Mouse (Mus musculus) gastrocnemius, adult 18-20 months (tissue): Measurements from ENCODE around the gene Dbx1. TPM values are rescaled to one million over a fixed set of nuclear protein-coding genes. Genes with fewer than 3 reads are reported as not detected.

Experiments used
- DNase-seq: peaks from one replicate; pipeline ENCODE4 v3.0.0; 2021; ENCODE audit warnings: low spot score
- total RNA-seq, 2 experiments: library from RNA; stranded (reverse); gene quantifications; 2 replicates each; pipeline ENCODE4 v1.2.3; 2021

The Dbx1 gene
- total RNA-seq, 2 experiments from 2014 or later, result not detected

DNA sequence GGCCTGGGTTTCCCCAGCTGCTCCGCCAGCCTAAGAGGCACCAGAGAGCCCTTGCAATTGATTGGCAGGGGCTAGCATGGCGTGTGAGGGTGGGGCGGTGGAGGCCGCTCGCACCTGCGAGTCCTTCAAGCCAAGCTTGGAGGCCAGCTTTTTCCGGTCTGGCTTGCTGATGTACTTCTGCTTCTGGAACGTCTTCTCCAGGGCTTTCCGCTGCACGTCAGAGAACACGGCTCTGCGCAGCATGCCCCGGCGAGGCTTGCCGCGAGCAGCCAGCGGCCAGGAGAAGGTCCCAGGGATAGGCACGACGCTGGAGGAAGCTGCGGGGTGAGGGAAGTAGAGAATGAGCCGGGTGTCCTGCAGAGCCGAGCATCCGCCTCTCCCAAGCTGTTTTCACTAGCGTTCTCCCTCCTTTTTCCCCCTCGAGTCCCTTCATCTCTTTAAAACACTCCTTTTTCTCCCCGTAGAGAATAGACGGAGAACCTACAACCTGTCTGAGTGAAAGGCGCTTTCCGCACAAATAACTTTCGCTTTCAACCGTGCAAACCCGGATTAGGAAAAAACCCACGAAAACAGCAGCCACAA, 3.2 kb downstream of the Dbx1 start:
- no peak for DNase-seq

GRCm38 (mm10) chr7:49632391-49632790, 4.3 kb downstream of the Dbx1 start:
- no peak for DNase-seq

- DNase-seq, result no peak
Observed at GRCm38 (mm10) chr7:49631885-49632284, 4.8 kb downstream of the Dbx1 start.

- DNase-seq, result no peak
Observed at GRCm38 (mm10) chr7:49620160-49620559, 16.5 kb downstream of the Dbx1 start.

GRCm38 (mm10) chr7:49617087-49617486, 19.6 kb downstream of the Dbx1 start:
- no peak for DNase-seq

GRCm38 (mm10) chr7:49616258-49616735, 20.4 kb downstream of the Dbx1 start:
- DNase-seq, result peak; percentile 56

GRCm38 (mm10) chr7:49604965-49605795, 31.5 kb downstream of the Dbx1 start:
- peak; percentile 8 for DNase-seq

GRCm38 (mm10) chr7:49604244-49604643, 32.4 kb downstream of the Dbx1 start:
- DNase-seq, result no peak

DNA sequence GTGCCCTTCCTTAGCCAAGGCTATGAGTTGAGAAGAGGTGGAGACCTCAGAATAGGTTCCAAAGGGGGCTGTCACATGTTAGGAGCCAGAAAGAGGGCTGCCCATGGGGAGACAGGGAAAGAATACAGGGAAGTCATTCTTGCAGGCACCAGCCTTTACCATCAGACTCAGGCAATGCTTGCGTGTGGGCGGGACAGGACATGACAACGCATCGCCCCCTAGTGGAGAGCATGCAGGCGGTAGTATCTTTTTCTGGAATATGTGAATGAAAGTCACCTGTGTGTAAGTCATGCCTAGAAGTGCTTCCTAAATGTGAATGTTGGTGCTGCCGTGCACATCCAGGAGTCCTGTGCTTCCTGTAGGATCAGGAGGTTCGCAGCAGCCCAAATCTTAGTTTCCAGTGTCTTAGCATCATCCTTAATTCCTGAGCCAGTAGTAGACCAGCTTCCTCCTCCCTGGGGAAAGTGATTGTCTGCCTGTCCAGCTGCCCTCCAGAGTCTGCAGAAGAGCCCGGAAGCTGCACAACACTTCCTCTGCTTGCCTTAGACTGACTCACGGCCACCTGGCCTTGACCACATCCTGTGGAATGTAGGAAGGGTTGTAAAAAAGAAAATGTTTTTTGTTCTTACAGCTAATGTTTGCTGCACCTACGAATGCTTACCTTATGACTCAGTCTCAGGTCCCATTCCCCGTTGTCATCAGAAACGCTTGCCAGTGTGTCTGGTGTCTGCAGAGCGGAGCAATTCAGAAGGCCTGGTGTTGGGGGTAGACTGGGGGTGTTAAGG, 35.3 kb downstream of the Dbx1 start:
- peak; percentile 46 for DNase-seq

GRCm38 (mm10) chr7:49599950-49600349, 36.7 kb downstream of the Dbx1 start:
- no peak for DNase-seq

DNA sequence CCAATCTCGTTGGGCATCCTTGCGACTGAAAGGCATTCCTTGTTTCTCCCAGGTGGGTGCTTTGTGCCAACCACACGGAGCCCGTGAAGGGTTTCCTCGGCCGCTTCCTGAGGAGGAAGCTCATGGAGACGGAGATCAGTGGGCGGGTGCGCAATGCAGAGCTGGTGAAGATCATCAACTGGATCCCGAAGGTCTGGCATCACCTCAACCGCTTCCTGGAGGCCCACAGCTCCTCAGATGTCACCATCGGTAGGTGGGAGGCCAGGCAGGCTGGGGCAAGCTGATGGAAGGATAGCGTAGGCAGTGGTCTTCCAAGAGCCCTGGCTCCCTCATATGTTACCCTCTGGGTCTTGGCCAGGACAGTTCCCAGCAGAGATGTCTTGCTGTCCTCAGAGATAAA, 38.4 kb downstream of the Dbx1 start:
- DNase-seq, result no peak

- no peak for DNase-seq
Observed at GRCm38 (mm10) chr7:49597776-49598175, 38.9 kb downstream of the Dbx1 start.

GRCm38 (mm10) chr7:49589635-49590034, 47.0 kb downstream of the Dbx1 start:
- no peak for DNase-seq

- DNase-seq, result no peak
Observed at GRCm38 (mm10) chr7:49586530-49587120, 50.0 kb downstream of the Dbx1 start.

GRCm38 (mm10) chr7:49583176-49583575, 53.5 kb downstream of the Dbx1 start:
- no peak for DNase-seq

DNA sequence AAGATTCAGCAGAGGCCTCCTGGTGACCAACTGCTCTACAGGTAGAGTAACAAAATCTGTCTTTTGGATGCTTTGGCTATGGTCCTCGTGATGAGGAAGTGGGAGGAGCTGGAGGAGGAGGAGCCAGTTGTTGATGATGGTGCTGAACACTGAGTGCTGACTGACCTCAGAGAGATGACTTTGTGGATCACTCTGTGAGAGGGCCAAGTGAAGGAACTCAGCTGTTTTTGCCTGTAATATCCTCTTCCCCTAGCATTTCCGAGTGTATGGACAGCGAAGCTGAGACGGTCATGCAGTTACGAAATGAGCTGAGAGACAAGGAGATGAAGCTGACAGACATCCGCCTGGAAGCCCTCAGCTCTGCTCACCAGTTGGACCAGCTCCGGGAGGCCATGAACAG, 54.1 kb downstream of the Dbx1 start:
- no peak for DNase-seq

GRCm38 (mm10) chr7:49581951-49582350, 54.7 kb downstream of the Dbx1 start:
- DNase-seq, result no peak
